8 mouse cellular contexts compared by ENCODE assay signal in the genomic region with DNA sequence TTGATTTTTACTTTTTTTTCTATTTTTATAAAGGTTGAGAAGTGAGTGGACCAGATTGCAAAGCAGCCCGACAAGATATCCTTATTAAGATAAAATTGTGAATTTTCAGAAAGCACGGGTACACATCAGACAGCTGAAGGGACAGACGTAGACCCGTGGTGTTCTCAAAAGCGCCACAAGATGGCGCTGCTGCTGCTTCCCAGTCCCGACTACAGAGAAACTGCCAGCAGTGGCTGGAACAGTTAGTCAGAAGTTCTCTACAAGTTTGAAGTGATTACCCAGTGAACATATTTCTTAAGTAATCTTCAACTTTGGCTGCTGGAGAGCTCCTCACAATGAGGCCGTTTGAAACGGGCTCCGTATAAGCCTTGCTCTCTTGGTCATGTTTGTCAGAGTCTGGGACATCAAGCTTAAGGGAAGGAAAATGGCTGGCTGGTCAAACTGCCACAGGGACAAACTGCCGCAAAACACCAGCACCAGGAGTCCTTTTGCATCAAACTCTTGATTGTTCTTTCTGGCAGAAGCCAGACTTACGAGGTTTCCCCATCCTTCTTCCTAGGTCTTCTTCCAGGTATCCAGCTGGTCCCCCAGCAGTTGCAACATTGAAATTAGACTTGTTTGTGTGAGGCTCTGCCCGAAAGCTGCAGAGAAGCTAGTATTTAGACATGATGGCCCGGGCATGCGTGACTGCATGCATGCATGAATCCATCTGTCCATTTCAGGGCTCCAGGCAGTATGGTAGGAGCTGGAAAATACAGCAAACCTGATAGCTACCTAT.
DNase-seq lines count a peak whose midpoint lies in the region; ATAC-seq and TF ChIP-seq lines count a peak whose summit lies in the region.

No protein-coding gene starts in this region.

- H3K4me1 ChIP-seq in hindbrain, embryonic 10.5 days (replicated peaks): peaks cover 11% of the 10 kb centered on the region; the same call in 1 of the 2 replicates
- H3K4me1 ChIP-seq in lung, postnatal 0 days (ENCODE audit: insufficient read depth, low read depth, low read length): no peaks in the 10 kb centered on the region

- WGBS in hindbrain, embryonic 10.5 days: 26% methylated on average over 15 of the region's 15 CpGs
- 23% methylated on average over 15 of the region's 15 CpGs for WGBS in lung, postnatal 0 days

- H3K4me3 ChIP-seq in hindbrain, embryonic 10.5 days: no peak overlapping the region
- H3K4me3 ChIP-seq in lung, postnatal 0 days (ENCODE audit: low read depth, low read length): no peak overlapping the region

- no peaks in the 10 kb centered on the region for H3K36me3 ChIP-seq in hindbrain, embryonic 10.5 days
- H3K36me3 ChIP-seq in lung, postnatal 0 days (ENCODE audit: insufficient read depth, low read length): no peaks in the 10 kb centered on the region

- peak; percentile 89 for TF ChIP-seq CTCF in lung, postnatal 0 days (IDR thresholded peaks at IDR 0.05)

- no peaks in the 10 kb centered on the region for H3K27me3 ChIP-seq in hindbrain, embryonic 10.5 days (ENCODE audit: insufficient read depth, poor library complexity, severe bottlenecking)
- no peaks in the 10 kb centered on the region for H3K27me3 ChIP-seq in lung, postnatal 0 days (replicated peaks; ENCODE audit: insufficient read depth, low read length)

- no peak overlapping the region for H3K4me2 ChIP-seq in lung, postnatal 0 days (replicated peaks; ENCODE audit: low read depth, low read length)

- peak overlapping the region; percentile 29; the same call in 1 of the 2 replicates for H3K27ac ChIP-seq in hindbrain, embryonic 10.5 days
- H3K27ac ChIP-seq in lung, postnatal 0 days (ENCODE audit: low read length): no peak overlapping the region

- peak; percentile 78 for ATAC-seq in lung, postnatal 0 days
- no peak for ATAC-seq in inflammation-experienced regulatory T-cells, adult 6 months

- no peaks in the 10 kb centered on the region for H3K9me3 ChIP-seq in hindbrain, embryonic 10.5 days
- no peaks in the 10 kb centered on the region for H3K9me3 ChIP-seq in lung, postnatal 0 days (ENCODE audit: low read length)

- TF ChIP-seq EP300 in lung, postnatal 0 days (IDR thresholded peaks at IDR 0.05): no peak

- DNase-seq in adipocyte (ENCODE audit: low spot score): peak; percentile 84
- peak; percentile 60 for DNase-seq in cerebellum, adult 9-11 months
- DNase-seq in frontal cortex, adult 2 months (ENCODE audit: extremely low spot score in 1 of 2, low spot score in 1 of 2): peak; percentile 64 to 93
- peak; percentile 83 for DNase-seq in hindbrain, embryonic 10.5 days (ENCODE audit: low spot score)
- DNase-seq in layer of hippocampus, adult 8-10 months (ENCODE audit: low spot score in 2 of 2): peak; percentile 63 to 86
- DNase-seq in lung, postnatal 0 days (ENCODE audit: low spot score): peak; percentile 94
- peak; percentile 88 to 92 for DNase-seq in right cerebral cortex, postnatal 10 days (ENCODE audit: low spot score in 2 of 2)

- H3K9ac ChIP-seq in lung, postnatal 0 days (replicated peaks; ENCODE audit: low read depth): no peak overlapping the region
